ENCODE assay signal across 19 mouse cellular contexts in genomic region chr9:16150046-16150445, GRCm38 (mm10).
DNase-seq lines count a peak whose midpoint lies in the region; ATAC-seq and TF ChIP-seq lines count a peak whose summit lies in the region.
"Had no signal": no experiment of that assay in that cellular context is flagged by ENCODE, and none has a peak within 500 bp of the region (broad histone marks: within the 10 kb centered on the region; RNA-seq: fewer than 3 reads in every experiment).

No protein-coding gene starts in this region.

- peak; percentile 38 for DNase-seq in hindbrain, postnatal 0 days (ENCODE audit: low spot score)
- peak; percentile 45 for DNase-seq in kidney, postnatal 14 days
- DNase-seq in kidney, adult 8-10 months = no peak
- peak; percentile 8 for DNase-seq in lung, postnatal 0 days (ENCODE audit: low spot score)
- no peak for DNase-seq in lung, postnatal 10 days
- DNase-seq in brain, embryonic 14.5 days (ENCODE audit: low read depth) = peak; percentile 37
- DNase-seq: adrenal gland, postnatal 14 days; cerebellum, adult 2 months; cerebellum, postnatal 10 days; gastrocnemius, postnatal 10 days; heart, adult 18-20 months; heart, postnatal 10 days; heart, postnatal 4 days had no signal

- no peak overlapping the region for H3K27ac ChIP-seq in hindbrain, postnatal 0 days
- no peak overlapping the region for H3K27ac ChIP-seq in hindbrain, embryonic 13.5 days
- no peak overlapping the region for H3K27ac ChIP-seq in lung, postnatal 0 days (ENCODE audit: low read length)
- H3K27ac ChIP-seq: heart, embryonic 10.5 days; hindbrain, embryonic 12.5 days had no signal

- TF ChIP-seq POLR2A in brain, embryonic 14.5 days (IDR thresholded peaks at IDR 0.05; ENCODE audit: borderline replicate concordance, extremely low read depth, insufficient read depth, insufficient read length, poor library complexity, severe bottlenecking) = no peak

- ATAC-seq in hindbrain, postnatal 0 days = no peak
- ATAC-seq in hindbrain, embryonic 13.5 days (ENCODE audit: low FRiP score) = no peak
- no peak for ATAC-seq in lung, postnatal 0 days
- ATAC-seq: activated CD4-positive, CD25-positive, alpha-beta regulatory T cell, adult 4 months; forebrain, embryonic 16.5 days; Patski had no signal

- TF ChIP-seq CTCF in hindbrain, postnatal 0 days (IDR thresholded peaks at IDR 0.05; ENCODE audit: low read depth) = no peak
- TF ChIP-seq CTCF in lung, postnatal 0 days (IDR thresholded peaks at IDR 0.05) = no peak
- no peak for TF ChIP-seq CTCF in brain, embryonic 14.5 days (IDR thresholded peaks at IDR 0.05; ENCODE audit: borderline replicate concordance, extremely low read depth, insufficient read depth, insufficient read length)

- no peaks in the 10 kb centered on the region for H3K4me1 ChIP-seq in hindbrain, postnatal 0 days (ENCODE audit: insufficient read depth, low read length)
- H3K4me1 ChIP-seq in hindbrain, embryonic 13.5 days (replicated peaks) = peaks cover 22% of the 10 kb centered on the region
- no peaks in the 10 kb centered on the region for H3K4me1 ChIP-seq in lung, postnatal 0 days (ENCODE audit: insufficient read depth, low read depth, low read length)
- H3K4me1 ChIP-seq: heart, embryonic 10.5 days had no signal

- H3K9ac ChIP-seq in hindbrain, postnatal 0 days (replicated peaks; ENCODE audit: low read length) = no peak overlapping the region
- no peak overlapping the region for H3K9ac ChIP-seq in hindbrain, embryonic 13.5 days
- no peak overlapping the region for H3K9ac ChIP-seq in lung, postnatal 0 days (replicated peaks; ENCODE audit: low read depth)
- H3K9ac ChIP-seq: hindbrain, embryonic 12.5 days had no signal

- no peaks in the 10 kb centered on the region for H3K36me3 ChIP-seq in hindbrain, postnatal 0 days (ENCODE audit: insufficient read depth, low read length)
- no peaks in the 10 kb centered on the region for H3K36me3 ChIP-seq in hindbrain, embryonic 13.5 days
- no peaks in the 10 kb centered on the region for H3K36me3 ChIP-seq in lung, postnatal 0 days (ENCODE audit: insufficient read depth, low read length)
- H3K36me3 ChIP-seq: heart, embryonic 10.5 days; hindbrain, embryonic 12.5 days had no signal

- no peaks in the 10 kb centered on the region for H3K27me3 ChIP-seq in hindbrain, postnatal 0 days (ENCODE audit: insufficient read depth, low read length)
- no peaks in the 10 kb centered on the region for H3K27me3 ChIP-seq in hindbrain, embryonic 13.5 days
- H3K27me3 ChIP-seq in lung, postnatal 0 days (replicated peaks; ENCODE audit: insufficient read depth, low read length) = no peaks in the 10 kb centered on the region
- H3K27me3 ChIP-seq: hindbrain, embryonic 12.5 days; Patski had no signal

- no peak overlapping the region for H3K4me2 ChIP-seq in hindbrain, postnatal 0 days (ENCODE audit: low read depth, low read length)
- H3K4me2 ChIP-seq in hindbrain, embryonic 13.5 days = no peak overlapping the region
- no peak overlapping the region for H3K4me2 ChIP-seq in lung, postnatal 0 days (replicated peaks; ENCODE audit: low read depth, low read length)
- H3K4me2 ChIP-seq: hindbrain, embryonic 12.5 days had no signal

- no peak for TF ChIP-seq EP300 in lung, postnatal 0 days (IDR thresholded peaks at IDR 0.05)

- H3K4me3 ChIP-seq in hindbrain, postnatal 0 days (ENCODE audit: low read length) = no peak overlapping the region
- no peak overlapping the region for H3K4me3 ChIP-seq in hindbrain, embryonic 13.5 days
- no peak overlapping the region for H3K4me3 ChIP-seq in lung, postnatal 0 days (ENCODE audit: low read depth, low read length)
- H3K4me3 ChIP-seq: heart, embryonic 10.5 days; hindbrain, embryonic 12.5 days had no signal

- H3K9me3 ChIP-seq in hindbrain, postnatal 0 days (ENCODE audit: low read length) = no peaks in the 10 kb centered on the region
- H3K9me3 ChIP-seq in hindbrain, embryonic 13.5 days = no peaks in the 10 kb centered on the region
- no peaks in the 10 kb centered on the region for H3K9me3 ChIP-seq in lung, postnatal 0 days (ENCODE audit: low read length)
- H3K9me3 ChIP-seq: heart, embryonic 10.5 days; hindbrain, embryonic 12.5 days had no signal

Comparison
In these comparisons a context has a peak if more than half of its experiments do, and no peak if none do; other contexts are left out.
1. DNase-seq: peak in hindbrain, postnatal 0 days (single experiment), kidney, postnatal 14 days (single experiment), lung, postnatal 0 days (single experiment) and brain, embryonic 14.5 days (single experiment); none in kidney, adult 8-10 months (0 of 2) and lung, postnatal 10 days (single experiment).